Mouse (Mus musculus): ENCODE results near the gene Pif1.

GRCm38 (mm10) chr9:65549643-65550042 is 37.3 kb upstream of the Pif1 start:
- no peak for TF ChIP-seq POLR2A (IDR thresholded peaks at IDR 0.05; ENCODE audit: low read depth, low read length)
- no peak for TF ChIP-seq MAFK (IDR thresholded peaks at IDR 0.05; ENCODE audit: insufficient replicate concordance, low read length)
- TF ChIP-seq CTCF (conservative IDR thresholded peaks at IDR 0.05 in 1 of 2, IDR thresholded peaks at IDR 0.05 in 1 of 2; ENCODE audit: low read depth in 2 of 2, low read length in 2 of 2): no peak
- no peak for TF ChIP-seq JUN (IDR thresholded peaks at IDR 0.05; ENCODE audit: insufficient read depth, low read depth, low read length)
